Mouse (Mus musculus): ENCODE results near the gene Polm. TPM values are rescaled to one million over a fixed set of nuclear protein-coding genes. Genes with fewer than 3 reads are reported as not detected.

The Polm gene
- polyA plus RNA-seq, 1 experiment from 2014 or later, result 6.9 TPM

DNA sequence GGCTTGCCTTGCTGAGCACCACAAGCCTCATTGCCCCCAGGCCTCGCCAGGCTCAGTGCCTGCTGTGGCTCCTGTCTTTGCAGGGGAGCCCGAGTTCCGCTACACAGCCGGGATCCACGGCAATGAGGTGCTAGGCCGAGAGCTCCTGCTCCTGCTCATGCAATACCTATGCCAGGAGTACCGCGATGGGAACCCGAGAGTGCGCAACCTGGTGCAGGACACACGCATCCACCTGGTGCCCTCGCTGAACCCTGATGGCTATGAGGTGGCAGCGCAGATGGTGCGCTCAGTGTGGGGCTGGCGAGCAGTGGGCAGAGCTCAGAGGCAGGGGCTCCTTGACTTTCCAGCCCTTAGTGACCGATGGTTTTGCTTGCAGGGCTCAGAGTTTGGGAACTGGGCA lies 31.5 kb upstream of the Polm start:
- Histone ChIP-seq H3K4me2 (no peak overlapping the region), H3K27ac (replicated peaks) (no peak overlapping the region), H3K9me3 (no peaks in the 10 kb centered on the region), H3K27me3 (replicated peaks) (no peaks in the 10 kb centered on the region), H3K36me3 (peaks cover 81% of the 10 kb centered on the region), H3K4me3 (no peak overlapping the region), H3K4me1 (no peaks in the 10 kb centered on the region), H3K9ac (no peak overlapping the region)
- WGBS, result 91% methylated on average over 16 of the region's 16 CpGs
- ATAC-seq (ENCODE audit: extremely low read depth, insufficient number of reproducible peaks, low FRiP score, low TSS enrichment), result no peak

DNA sequence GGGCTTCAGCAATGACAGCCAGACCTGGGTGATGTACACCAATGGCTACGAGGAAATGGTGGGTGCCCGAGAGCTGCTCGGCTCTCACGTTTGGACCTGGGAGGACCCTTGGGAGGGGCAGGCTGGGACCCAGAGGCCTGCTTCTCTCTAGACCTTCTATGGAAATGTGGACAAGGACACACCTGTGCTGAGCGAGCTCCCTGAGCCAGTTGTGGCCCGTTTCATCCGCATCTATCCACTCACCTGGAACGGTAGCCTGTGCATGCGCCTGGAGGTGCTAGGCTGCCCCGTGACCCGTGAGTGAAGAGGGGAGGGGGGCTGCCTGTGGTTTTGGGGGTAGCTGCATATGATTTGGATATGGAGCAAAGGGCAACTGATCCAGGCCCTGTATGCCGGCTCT lies 30.5 kb upstream of the Polm start:
- Histone ChIP-seq H3K9ac (no peak overlapping the region), H3K4me3 (no peak overlapping the region), H3K27me3 (replicated peaks) (peaks cover 6% of the 10 kb centered on the region; the same call in 1 of the 2 replicates), H3K4me2 (no peak overlapping the region), H3K4me1 (peaks cover under 1% of the 10 kb centered on the region; the same call in 1 of the 2 replicates), H3K9me3 (no peaks in the 10 kb centered on the region), H3K27ac (replicated peaks) (no peak overlapping the region), H3K36me3 (peaks cover 75% of the 10 kb centered on the region)
- 86% methylated on average over 12 of the region's 12 CpGs for WGBS
- no peak for ATAC-seq (ENCODE audit: extremely low read depth, insufficient number of reproducible peaks, low FRiP score, low TSS enrichment)

- H3K4me3 ChIP-seq, result no peak overlapping the region
- H3K9ac ChIP-seq, result 0 out of 2 replicates have a peak overlapping the region, but pooled peaks have one; percentile 14
- no peak overlapping the region for H3K27ac ChIP-seq (replicated peaks)
- ATAC-seq (ENCODE audit: extremely low read depth, insufficient number of reproducible peaks, low FRiP score, low TSS enrichment), result no peak
- 78% methylated on average over 2 of the region's 2 CpGs for WGBS
- peaks cover 12% of the 10 kb centered on the region for H3K4me1 ChIP-seq
- H3K4me2 ChIP-seq, result no peak overlapping the region
- H3K9me3 ChIP-seq, result no peaks in the 10 kb centered on the region
- peaks cover 63% of the 10 kb centered on the region for H3K36me3 ChIP-seq
- H3K27me3 ChIP-seq (replicated peaks), result peaks cover 15% of the 10 kb centered on the region; the same call in 1 of the 2 replicates
Observed at GRCm38 (mm10) chr11:5867196-5867595, 29.4 kb upstream of the Polm start.

DNA sequence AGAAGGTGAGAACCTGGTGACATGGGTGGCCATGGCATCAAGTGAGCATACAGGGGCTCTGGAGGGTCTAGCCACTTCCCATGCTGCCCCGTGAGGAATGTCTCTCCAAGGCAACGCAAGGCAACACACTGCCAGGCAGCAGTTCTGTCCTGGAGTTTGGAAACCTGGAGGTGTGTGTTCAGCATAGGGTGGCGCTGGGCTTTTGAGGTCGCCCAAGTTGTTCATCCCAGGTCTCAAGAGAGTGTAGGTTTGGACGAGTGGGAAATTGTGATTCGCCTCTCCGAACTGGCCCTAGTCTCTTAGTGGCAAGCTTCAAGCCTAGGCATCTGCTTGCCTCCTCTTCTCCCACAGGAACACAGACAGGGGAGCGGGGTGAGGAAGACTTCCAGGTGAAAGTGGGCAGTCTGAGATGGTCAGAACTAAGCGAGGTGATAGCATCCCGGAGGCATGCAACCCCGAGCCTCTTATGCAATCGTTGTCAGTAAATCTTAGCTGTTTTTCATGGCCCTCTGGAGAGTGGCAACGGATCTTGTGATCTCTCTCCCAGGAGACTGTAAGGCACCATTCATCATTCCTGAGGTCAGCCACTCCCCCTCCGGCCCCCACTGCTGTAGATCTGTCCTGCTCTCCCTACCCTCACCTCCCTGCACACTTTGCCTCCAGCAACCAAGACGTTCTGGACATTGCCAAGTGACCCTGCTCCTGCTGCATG lies 24.7 kb upstream of the Polm start:
- Histone ChIP-seq H3K4me3 (peak overlapping the region; percentile 63), H3K9ac (peak overlapping the region; percentile 84), H3K4me1 (peaks cover 29% of the 10 kb centered on the region), H3K36me3 (peaks cover 18% of the 10 kb centered on the region), H3K9me3 (no peaks in the 10 kb centered on the region), H3K27ac (replicated peaks) (no peak overlapping the region), H3K27me3 (replicated peaks) (peaks cover 35% of the 10 kb centered on the region; the same call in 1 of the 2 replicates), H3K4me2 (peak overlapping the region; percentile 95)
- WGBS, result 14% methylated on average over 15 of the region's 15 CpGs
- ATAC-seq (ENCODE audit: extremely low read depth, insufficient number of reproducible peaks, low FRiP score, low TSS enrichment), result no peak

GRCm38 (mm10) chr11:5861678-5862393 lies 24.0 kb upstream of the Polm start, which contains the start of gene Aebp1:
TSS of gene Aebp1 (plus strand) at chr11:5861947.
- Histone ChIP-seq H3K9me3 (no peaks in the 10 kb centered on the region), H3K9ac (peak within 1 kb of the TSS; percentile 84), H3K4me3 (peak within 1 kb of the TSS; percentile 63), H3K4me2 (peak within 1 kb of the TSS; percentile 95), H3K4me1 (peaks cover 31% of the 10 kb centered on the region), H3K27ac (replicated peaks) (no peak within 1 kb of the TSS), H3K36me3 (peaks cover 17% of the 10 kb centered on the region), H3K27me3 (replicated peaks) (peaks cover 35% of the 10 kb centered on the region; the same call in 1 of the 2 replicates)
- peak; percentile 38; the same call in 1 of the 2 replicates for ATAC-seq (ENCODE audit: extremely low read depth, insufficient number of reproducible peaks, low FRiP score, low TSS enrichment)
- WGBS, result 1% methylated on average over 58 of the region's 59 CpGs

DNA sequence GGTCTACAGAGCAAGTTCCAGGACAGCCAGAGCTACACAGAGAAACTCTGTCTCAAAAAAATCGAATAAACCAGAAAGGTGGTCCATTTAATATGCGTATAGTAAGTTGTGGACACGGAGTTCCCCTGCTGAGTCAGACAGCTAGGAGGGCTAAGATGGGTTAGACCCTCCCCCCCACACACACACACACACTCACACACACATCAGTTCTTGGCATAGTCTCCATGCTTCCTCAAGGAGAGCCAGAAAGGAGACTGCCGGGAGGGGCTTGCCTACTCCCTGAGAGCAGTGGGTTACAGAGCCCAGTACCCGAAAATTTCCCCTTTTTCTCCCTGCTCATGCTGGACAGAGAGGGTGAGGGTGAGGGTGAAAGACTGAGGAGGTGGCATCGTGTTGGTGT lies 22.8 kb upstream of the Polm start:
- peaks cover 17% of the 10 kb centered on the region for H3K36me3 ChIP-seq
- H3K27me3 ChIP-seq (replicated peaks), result peaks cover 35% of the 10 kb centered on the region; the same call in 1 of the 2 replicates
- no peak overlapping the region for H3K4me2 ChIP-seq
- ATAC-seq (ENCODE audit: extremely low read depth, insufficient number of reproducible peaks, low FRiP score, low TSS enrichment), result no peak
- H3K4me3 ChIP-seq, result no peak overlapping the region
- H3K27ac ChIP-seq (replicated peaks), result no peak overlapping the region
- H3K9ac ChIP-seq, result no peak overlapping the region
- no peaks in the 10 kb centered on the region for H3K9me3 ChIP-seq
- 53% methylated on average over 6 of the region's 6 CpGs for WGBS
- peaks cover 43% of the 10 kb centered on the region for H3K4me1 ChIP-seq

- peaks cover 46% of the 10 kb centered on the region for H3K4me1 ChIP-seq
- WGBS, result 76% methylated on average over 13 of the region's 13 CpGs
- H3K9ac ChIP-seq, result no peak overlapping the region
- no peaks in the 10 kb centered on the region for H3K9me3 ChIP-seq
- no peak for ATAC-seq (ENCODE audit: extremely low read depth, insufficient number of reproducible peaks, low FRiP score, low TSS enrichment)
- H3K27me3 ChIP-seq (replicated peaks), result peaks cover 35% of the 10 kb centered on the region; the same call in 1 of the 2 replicates
- peaks cover 11% of the 10 kb centered on the region for H3K36me3 ChIP-seq
- H3K4me3 ChIP-seq, result no peak overlapping the region
- H3K4me2 ChIP-seq, result no peak overlapping the region
- no peak overlapping the region for H3K27ac ChIP-seq (replicated peaks)
Observed at GRCm38 (mm10) chr11:5859883-5860550, 22.2 kb upstream of the Polm start.

GRCm38 (mm10) chr11:5858723-5859122 lies 20.9 kb upstream of the Polm start:
- Histone ChIP-seq H3K36me3 (no peaks in the 10 kb centered on the region), H3K4me2 (no peak overlapping the region), H3K27ac (replicated peaks) (no peak overlapping the region), H3K9me3 (no peaks in the 10 kb centered on the region), H3K4me3 (no peak overlapping the region), H3K27me3 (replicated peaks) (peaks cover 33% of the 10 kb centered on the region; the same call in 1 of the 2 replicates), H3K9ac (no peak overlapping the region), H3K4me1 (peaks cover 46% of the 10 kb centered on the region)
- ATAC-seq (ENCODE audit: extremely low read depth, insufficient number of reproducible peaks, low FRiP score, low TSS enrichment), result no peak
- 84% methylated on average over 1 of the region's 1 CpGs for WGBS

GRCm38 (mm10) chr11:5856479-5857130 lies 18.8 kb upstream of the Polm start:
- Histone ChIP-seq H3K4me3 (no peak overlapping the region), H3K9ac (no peak overlapping the region), H3K36me3 (no peaks in the 10 kb centered on the region), H3K4me2 (no peak overlapping the region), H3K4me1 (peaks cover 40% of the 10 kb centered on the region), H3K27me3 (replicated peaks) (peaks cover 16% of the 10 kb centered on the region; the same call in 1 of the 2 replicates), H3K27ac (replicated peaks) (no peak overlapping the region), H3K9me3 (no peaks in the 10 kb centered on the region)
- WGBS, result 56% methylated on average over 8 of the region's 8 CpGs
- no peak for ATAC-seq (ENCODE audit: extremely low read depth, insufficient number of reproducible peaks, low FRiP score, low TSS enrichment)

- 29% methylated on average over 7 of the region's 7 CpGs for WGBS
- Histone ChIP-seq H3K9me3 (no peaks in the 10 kb centered on the region), H3K27me3 (replicated peaks) (peaks cover 11% of the 10 kb centered on the region; the same call in 1 of the 2 replicates), H3K4me3 (no peak overlapping the region), H3K4me2 (no peak overlapping the region), H3K4me1 (peaks cover 40% of the 10 kb centered on the region), H3K9ac (no peak overlapping the region), H3K36me3 (no peaks in the 10 kb centered on the region), H3K27ac (replicated peaks) (peak overlapping the region; percentile 46; the same call in 1 of the 2 replicates)
- ATAC-seq (ENCODE audit: extremely low read depth, insufficient number of reproducible peaks, low FRiP score, low TSS enrichment), result no peak
Observed at GRCm38 (mm10) chr11:5855902-5856301, 18.1 kb upstream of the Polm start.

DNA sequence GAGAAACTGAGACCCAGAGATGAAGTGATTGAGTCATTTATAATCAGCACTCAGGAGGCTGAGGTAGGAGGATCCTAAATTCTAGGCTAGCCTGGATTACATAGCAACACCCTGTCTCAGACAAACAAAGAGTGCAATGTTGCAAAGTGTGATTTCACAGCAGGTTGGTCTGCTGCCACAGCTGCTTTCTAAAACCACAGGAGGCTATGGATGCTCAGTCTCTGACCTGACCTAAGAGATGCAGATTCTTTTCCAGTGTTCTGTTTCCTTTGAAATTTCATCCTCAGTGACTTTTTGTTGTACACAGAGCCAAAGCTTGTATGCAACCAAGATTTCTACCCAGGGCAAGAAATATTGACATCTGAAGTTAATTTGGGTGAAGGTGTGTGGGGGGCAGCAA lies 17.7 kb upstream of the Polm start:
- no peaks in the 10 kb centered on the region for H3K36me3 ChIP-seq
- H3K9me3 ChIP-seq, result no peaks in the 10 kb centered on the region
- H3K4me1 ChIP-seq, result peaks cover 39% of the 10 kb centered on the region
- H3K27ac ChIP-seq (replicated peaks), result 0 out of 2 replicates have a peak overlapping the region, but pooled peaks have one; percentile 10
- H3K9ac ChIP-seq, result no peak overlapping the region
- no peak overlapping the region for H3K4me3 ChIP-seq
- H3K27me3 ChIP-seq (replicated peaks), result peaks cover 9% of the 10 kb centered on the region; the same call in 1 of the 2 replicates
- no peak overlapping the region for H3K4me2 ChIP-seq
- no peak for ATAC-seq (ENCODE audit: extremely low read depth, insufficient number of reproducible peaks, low FRiP score, low TSS enrichment)
